Mouse (Mus musculus): Measurements from ENCODE around the gene Sult1a1.

GRCm38 (mm10) chr7:126702358-126702757 is 26.1 kb upstream of the Sult1a1 start:
- TF ChIP-seq CTCF (IDR thresholded peaks at IDR 0.05; ENCODE audit: low read depth) (no peak), EP300 (IDR thresholded peaks at IDR 0.05; ENCODE audit: low read depth) (no peak)

Measured in liver, embryonic 14.5 days (tissue).